Mouse (Mus musculus) CH12.LX (cell line): ENCODE results near the gene Tldc1.

Experiments used
- BHLHE40 ChIP-seq: IDR thresholded peaks from 2 replicates; pipeline ENCODE4 v1.6.1; 2011; ENCODE audit warnings: mild to moderate bottlenecking, low read depth, low read length, improper control_type of control experiment
- CHD1 ChIP-seq: IDR thresholded peaks from 2 replicates; pipeline ENCODE4 v1.6.1; 2012; ENCODE audit warnings: low read depth, low read length, improper control_type of control experiment, inconsistent platforms
- CTCF ChIP-seq, 2 experiments: IDR thresholded peaks in 1 of 2; conservative IDR thresholded peaks in 1 of 2; 2 replicates each; pipeline ENCODE4 v1.5.1; 2011 to 2012; ENCODE audit warnings: low read depth in 2 of 2, low read length in 2 of 2, improper control_type of control experiment in 1 of 2, inconsistent platforms in 1 of 2, mild to moderate bottlenecking in 1 of 2, moderate library complexity in 1 of 2
- ELF1 ChIP-seq: IDR thresholded peaks from 2 replicates; pipeline ENCODE4 v1.6.1; 2014; ENCODE audit warnings: low read depth, mild to moderate bottlenecking, inconsistent platforms, low read length, improper control_type of control experiment
- EP300 ChIP-seq: IDR thresholded peaks from 2 replicates; pipeline ENCODE4 v1.6.1; 2011; ENCODE audit warnings: low read length, improper control_type of control experiment
- ETS1 ChIP-seq: conservative IDR thresholded peaks from 2 replicates; pipeline ENCODE4 v1.6.1; 2012; ENCODE audit warnings: low read depth, mild to moderate bottlenecking, inconsistent platforms, low read length, improper control_type of control experiment, moderate library complexity
- HCFC1 ChIP-seq: IDR thresholded peaks from 2 replicates; pipeline ENCODE4 v1.6.1; 2012; ENCODE audit warnings: low read depth, mild to moderate bottlenecking, inconsistent platforms, low read length, improper control_type of control experiment
- IRF4 ChIP-seq: IDR thresholded peaks from 2 replicates; pipeline ENCODE4 v1.6.1; 2014; ENCODE audit warnings: low read depth, mild to moderate bottlenecking, inconsistent platforms, low read length, improper control_type of control experiment
- KAT2A ChIP-seq: IDR thresholded peaks from 2 replicates; pipeline ENCODE4 v1.6.1; 2012; ENCODE audit warnings: low read length, improper control_type of control experiment, inconsistent platforms; ENCODE audit not compliant: insufficient replicate concordance
- POLR2A ChIP-seq: IDR thresholded peaks from 2 replicates; pipeline ENCODE4 v1.6.1; 2011; ENCODE audit warnings: low read depth, mild to moderate bottlenecking, improper control_type of control experiment, low read length
- RCOR1 ChIP-seq: conservative IDR thresholded peaks from 2 replicates; pipeline ENCODE4 v1.6.1; 2012; ENCODE audit warnings: low read depth, mild to moderate bottlenecking, inconsistent platforms, low read length, improper control_type of control experiment
- TCF12 ChIP-seq: IDR thresholded peaks from 2 replicates; pipeline ENCODE4 v1.6.1; 2014; ENCODE audit warnings: low read depth, mild to moderate bottlenecking, inconsistent platforms, low read length, improper control_type of control experiment
- USF1 ChIP-seq: IDR thresholded peaks from 2 replicates; pipeline ENCODE4 v1.6.1; 2014; ENCODE audit warnings: low read depth, mild to moderate bottlenecking, inconsistent platforms, low read length, improper control_type of control experiment
- ZC3H11A ChIP-seq: IDR thresholded peaks from 2 replicates; pipeline ENCODE4 v1.6.1; 2012; ENCODE audit warnings: low read depth, mild to moderate bottlenecking, inconsistent platforms, low read length, improper control_type of control experiment

DNA sequence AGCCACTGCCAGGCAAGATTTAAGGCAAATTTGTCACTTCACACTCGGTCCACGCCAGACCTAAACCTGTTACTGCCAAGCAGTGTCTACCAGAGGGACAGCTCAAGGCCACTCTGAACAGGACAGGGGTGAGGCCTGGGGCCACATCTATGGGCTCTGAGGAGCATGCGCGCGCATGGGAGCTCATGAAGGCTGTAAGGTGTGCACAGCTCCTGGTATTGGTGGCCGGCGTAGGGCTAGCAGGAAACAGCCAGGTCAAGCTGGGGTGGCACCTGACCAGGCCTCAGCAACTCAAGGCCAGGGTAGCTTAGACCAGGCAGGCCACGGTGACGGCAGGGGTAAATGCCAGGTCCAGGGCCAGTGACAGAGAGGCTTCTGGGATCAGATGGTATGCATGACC, 31.4 kb upstream of the Tldc1 start:
- TF ChIP-seq BHLHE40 (no peak), CTCF (conservative IDR thresholded peaks at IDR 0.05 in 1 of 2, IDR thresholded peaks at IDR 0.05 in 1 of 2; ENCODE audit: low read depth in 2 of 2, low read length in 2 of 2) (no peak), TCF12 (no peak), KAT2A (no peak), ELF1 (no peak), EP300 (no peak), HCFC1 (no peak), POLR2A (no peak), IRF4 (no peak), CHD1 (no peak), ETS1 (no peak), ZC3H11A (no peak), RCOR1 (no peak), USF1 (no peak)
